Mouse (Mus musculus): Measurements from ENCODE around the gene Plet1.

Gene Plet1

GRCm38 (mm10) chr9:50494311-50494710 is at the start of gene Plet1:
TSS of gene Plet1 (plus strand) at chr9:50494525.
- no peak for DNase-seq

- no peak for DNase-seq
Observed at GRCm38 (mm10) chr9:50449048-50449447, 45.3 kb upstream of the Plet1 start.

GRCm38 (mm10) chr9:50451456-50452218 is 42.7 kb upstream of the Plet1 start:
- no peak for DNase-seq

GRCm38 (mm10) chr9:50452303-50452775 is 42.0 kb upstream of the Plet1 start:
- DNase-seq = peak; percentile 35 to 68

GRCm38 (mm10) chr9:50457596-50457995 is 36.7 kb upstream of the Plet1 start:
- DNase-seq = no peak

GRCm38 (mm10) chr9:50459537-50459936 is 34.8 kb upstream of the Plet1 start:
- DNase-seq = no peak

GRCm38 (mm10) chr9:50462494-50463204 is 31.7 kb upstream of the Plet1 start:
- peak; percentile 29 to 77 for DNase-seq

- DNase-seq = no peak
Observed at GRCm38 (mm10) chr9:50463205-50463508, 31.2 kb upstream of the Plet1 start.

- DNase-seq = no peak
Observed at GRCm38 (mm10) chr9:50470377-50471100, 23.8 kb upstream of the Plet1 start.

GRCm38 (mm10) chr9:50471181-50471901 is 23.0 kb upstream of the Plet1 start:
- DNase-seq = no peak

- no peak for DNase-seq
Observed at GRCm38 (mm10) chr9:50475318-50475717, 19.0 kb upstream of the Plet1 start.

- DNase-seq = no peak
Observed at GRCm38 (mm10) chr9:50475745-50476144, 18.6 kb upstream of the Plet1 start.

- DNase-seq = no peak
Observed at GRCm38 (mm10) chr9:50476651-50477050, 17.7 kb upstream of the Plet1 start.

- no peak for DNase-seq
Observed at GRCm38 (mm10) chr9:50477270-50477669, 17.1 kb upstream of the Plet1 start.

GRCm38 (mm10) chr9:50478826-50479225 is 15.5 kb upstream of the Plet1 start:
- no peak for DNase-seq

GRCm38 (mm10) chr9:50479476-50479875 is 14.8 kb upstream of the Plet1 start:
- DNase-seq = no peak

GRCm38 (mm10) chr9:50482743-50483142 is 11.6 kb upstream of the Plet1 start:
- no peak for DNase-seq

GRCm38 (mm10) chr9:50485521-50485920 is 8.8 kb upstream of the Plet1 start:
- no peak for DNase-seq

GRCm38 (mm10) chr9:50490836-50491235 is 3.5 kb upstream of the Plet1 start:
- no peak for DNase-seq

GRCm38 (mm10) chr9:50491531-50492045 is 2.7 kb upstream of the Plet1 start:
- no peak for DNase-seq

GRCm38 (mm10) chr9:50493777-50494176 is 548 bp upstream of the Plet1 start:
- DNase-seq = no peak

- DNase-seq = no peak
Observed at GRCm38 (mm10) chr9:50495405-50496150, 1.3 kb downstream of the Plet1 start.

Measured in spleen, adult 18-20 months (tissue).